In the genomic region with DNA sequence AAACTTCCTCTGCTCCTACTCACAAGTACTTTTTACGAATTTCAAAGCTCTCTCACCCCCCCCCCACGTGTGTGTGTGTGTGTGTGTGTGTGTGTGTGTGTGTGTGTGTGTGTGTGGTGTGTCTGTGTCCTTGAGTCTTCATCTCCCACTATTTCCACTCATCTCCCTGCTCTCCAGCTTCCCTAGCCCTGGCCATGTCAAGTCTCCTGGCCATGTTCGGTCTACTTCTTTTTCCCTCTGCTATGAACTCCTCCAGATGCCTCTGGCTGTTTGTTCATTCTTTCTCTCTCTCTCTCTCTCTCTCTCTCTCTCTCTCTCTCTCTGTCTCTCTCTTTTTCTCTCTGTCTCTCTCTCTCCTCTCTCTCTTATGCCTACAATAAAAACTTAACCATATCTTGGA, we compare ENCODE assay signal across 8 mouse cellular contexts. TPM values are rescaled to one million over a fixed set of nuclear protein-coding genes. Genes with fewer than 3 reads are reported as not detected.
A peak's percentile ranks its signal among the peaks of the same experiment; 100 is the strongest.
DNase-seq lines count a peak whose midpoint lies in the region; ATAC-seq and TF ChIP-seq lines count a peak whose summit lies in the region.

No protein-coding gene starts in this region.

- DNase-seq in adrenal gland, postnatal 14 days, result peak; percentile 14
- no peak for DNase-seq in adrenal gland, postnatal 36 days
- DNase-seq in lung, postnatal 10 days, result no peak
- DNase-seq in cerebellum, adult 2 months, result no peak
- no peak for DNase-seq in cerebellum, adult 9-11 months

- peak overlapping the region; percentile 62 for H3K4me2 ChIP-seq in lung, embryonic 16.5 days (ENCODE audit: low read depth, low read length)
- H3K4me2 ChIP-seq in hindbrain, embryonic 15.5 days, result peak overlapping the region; percentile 24
- peak overlapping the region; percentile 41 for H3K4me2 ChIP-seq in neural tube, embryonic 12.5 days (replicated peaks)

- no peaks in the 10 kb centered on the region for H3K9me3 ChIP-seq in lung, embryonic 16.5 days (ENCODE audit: control insufficient read depth, low read length)
- H3K9me3 ChIP-seq in hindbrain, embryonic 15.5 days, result no peaks in the 10 kb centered on the region
- H3K9me3 ChIP-seq in neural tube, embryonic 12.5 days, result no peaks in the 10 kb centered on the region

- peak; percentile 26; the same call in 1 of the 2 replicates for ATAC-seq in lung, embryonic 16.5 days (ENCODE audit: low read depth)
- ATAC-seq in hindbrain, embryonic 15.5 days (ENCODE audit: low FRiP score, low read depth), result no peak
- ATAC-seq in neural tube, embryonic 12.5 days (ENCODE audit: low FRiP score, low read depth), result no peak

- H3K9ac ChIP-seq in lung, embryonic 16.5 days (ENCODE audit: low read length), result peak overlapping the region; percentile 63
- no peak overlapping the region for H3K9ac ChIP-seq in hindbrain, embryonic 15.5 days
- H3K9ac ChIP-seq in neural tube, embryonic 12.5 days, result 0 out of 2 replicates have a peak overlapping the region, but pooled peaks have one; percentile 13

- TF ChIP-seq POLR2A in cerebellum, adult 2 months (IDR thresholded peaks at IDR 0.05; ENCODE audit: borderline replicate concordance, insufficient read depth, low read length), result no peak

- H3K4me1 ChIP-seq in lung, embryonic 16.5 days (replicated peaks; ENCODE audit: control insufficient read depth, insufficient read depth, low read length), result peaks cover 7% of the 10 kb centered on the region; the same call in 1 of the 2 replicates
- H3K4me1 ChIP-seq in hindbrain, embryonic 15.5 days (replicated peaks), result no peaks in the 10 kb centered on the region
- peaks cover 5% of the 10 kb centered on the region; the same call in 1 of the 2 replicates for H3K4me1 ChIP-seq in neural tube, embryonic 12.5 days
- H3K4me1 ChIP-seq in cerebellum, adult 2 months (ENCODE audit: control insufficient read depth, insufficient read depth, low read length), result no peaks in the 10 kb centered on the region

- peak overlapping the region; percentile 48 for H3K4me3 ChIP-seq in lung, embryonic 16.5 days (ENCODE audit: low read length)
- H3K4me3 ChIP-seq in hindbrain, embryonic 15.5 days, result 0 out of 2 replicates have a peak overlapping the region, but pooled peaks have one; percentile 3
- H3K4me3 ChIP-seq in neural tube, embryonic 12.5 days, result no peak overlapping the region
- H3K4me3 ChIP-seq in cerebellum, adult 2 months (replicated peaks; ENCODE audit: insufficient read depth, low read depth, low read length), result no peak overlapping the region

- peaks cover 8% of the 10 kb centered on the region; the same call in 1 of the 2 replicates for H3K36me3 ChIP-seq in lung, embryonic 16.5 days (ENCODE audit: control insufficient read depth, insufficient read depth, low read length)
- H3K36me3 ChIP-seq in hindbrain, embryonic 15.5 days, result no peaks in the 10 kb centered on the region
- no peaks in the 10 kb centered on the region for H3K36me3 ChIP-seq in neural tube, embryonic 12.5 days

- H3K27me3 ChIP-seq in lung, embryonic 16.5 days (ENCODE audit: control insufficient read depth, insufficient read depth, low read depth, low read length), result no peaks in the 10 kb centered on the region
- no peaks in the 10 kb centered on the region for H3K27me3 ChIP-seq in hindbrain, embryonic 15.5 days
- H3K27me3 ChIP-seq in neural tube, embryonic 12.5 days (replicated peaks), result no peaks in the 10 kb centered on the region
- no peaks in the 10 kb centered on the region for H3K27me3 ChIP-seq in cerebellum, adult 2 months (ENCODE audit: control insufficient read depth, insufficient read depth, low read length)

- peak overlapping the region; percentile 81 for H3K27ac ChIP-seq in lung, embryonic 16.5 days (ENCODE audit: low read length)
- no peak overlapping the region for H3K27ac ChIP-seq in hindbrain, embryonic 15.5 days (replicated peaks)
- H3K27ac ChIP-seq in neural tube, embryonic 12.5 days, result no peak overlapping the region
- no peak overlapping the region for H3K27ac ChIP-seq in cerebellum, adult 2 months (ENCODE audit: insufficient read depth, low read length)

- no peak for TF ChIP-seq CTCF in cerebellum, adult 2 months (IDR thresholded peaks at IDR 0.05; ENCODE audit: borderline replicate concordance, insufficient read depth, low read depth, low read length)

- 8% methylated on average over 3 of the region's 3 CpGs for WGBS in lung, embryonic 16.5 days
- WGBS in hindbrain, embryonic 15.5 days, result 89% methylated on average over 2 of the region's 3 CpGs
- 64% methylated on average over 3 of the region's 3 CpGs for WGBS in neural tube, embryonic 12.5 days
- WGBS in cerebellum, adult 2 months, result 40% methylated on average over 3 of the region's 3 CpGs

RNA-seq across cellular contexts. Expression of a gene that starts 0.4 kb away (rescaled TPM):
- total RNA-seq in adrenal gland, postnatal 14 days (2021), result 39.4 and 44.2 TPM in 2 replicates
- 10 to 100 TPM; 40.1 to 67.1 TPM for total RNA-seq in adrenal gland, postnatal 36 days (2021)
- 63.6 and 64.9 TPM in 2 replicates for polyA plus RNA-seq in lung, embryonic 16.5 days (2015; fragmentation: Nextera tagmentation; extraction: Ambion mirVana)
- polyA plus RNA-seq in hindbrain, embryonic 15.5 days (2015; fragmentation: Nextera tagmentation; extraction: Ambion mirVana), result 17.2 and 19.6 TPM in 2 replicates
- polyA plus RNA-seq in neural tube, embryonic 12.5 days (2016; fragmentation: Nextera tagmentation; extraction: Ambion mirVana), result 23.0 and 24.2 TPM in 2 replicates
- polyA plus RNA-seq in cerebellum, adult 2 months (2012; rRNA removed), result 2.4 and 2.8 TPM in 2 replicates

RNA-seq across cellular contexts. Expression of a gene that starts 50.9 kb away (rescaled TPM):
- total RNA-seq in adrenal gland, postnatal 14 days (2021), result 28.1 and 38.0 TPM in 2 replicates
- total RNA-seq in adrenal gland, postnatal 36 days (2021), result 10 to 100 TPM; 19.9 to 38.5 TPM
- polyA plus RNA-seq in lung, embryonic 16.5 days (2015; fragmentation: Nextera tagmentation; extraction: Ambion mirVana), result 110 and 111 TPM in 2 replicates
- 12.1 and 15.2 TPM in 2 replicates for polyA plus RNA-seq in hindbrain, embryonic 15.5 days (2015; fragmentation: Nextera tagmentation; extraction: Ambion mirVana)
- polyA plus RNA-seq in neural tube, embryonic 12.5 days (2016; fragmentation: Nextera tagmentation; extraction: Ambion mirVana), result 16.4 and 16.9 TPM in 2 replicates
- polyA plus RNA-seq in cerebellum, adult 2 months (2012; rRNA removed), result 3.6 and 3.9 TPM in 2 replicates

Comparison
In these comparisons a context has a peak if more than half of its experiments do, and no peak if none do; other contexts are left out.
1. H3K4me3 ChIP-seq: peak in lung, embryonic 16.5 days (single experiment) and hindbrain, embryonic 15.5 days (single experiment); none in neural tube, embryonic 12.5 days (single experiment) and cerebellum, adult 2 months (single experiment).
2. Peak in every context shown above with its lines, with median percentiles within 50 percentile points of each other: H3K4me2 ChIP-seq.